Mouse (Mus musculus): Measurements from ENCODE around the gene Stpg3.

Gene Stpg3

GRCm38 (mm10) chr2:25184496-25184895 is 29.9 kb downstream of the Stpg3 start:
- POLR2A ChIA-PET = interaction anchor here in 3 of 4 experiments (0.8 to 55.8 kb wide), 8 partner anchors 8 to 55 kb away, joined by 3 to 2347 read pairs (median 3); partner anchors contain the start of genes AL732309.1 (in 1 of the 3), Anapc2 (in 1 of the 3), Cysrt1 (in 1 of the 3) and Fam166a (in 1 of the 3)
- CTCF ChIA-PET = interaction anchor here in 1 of 4 experiments (0.6 to 1.7 kb wide), 2 partner anchors 15 to 216 kb away, joined by 3 to 4 read pairs; no protein-coding TSS in a partner anchor

- CTCF ChIA-PET = no interaction called here
Observed at GRCm38 (mm10) chr2:25183336-25183735, 31.1 kb downstream of the Stpg3 start.

GRCm38 (mm10) chr2:25182664-25183063 is 31.8 kb downstream of the Stpg3 start:
- ChIA-PET CTCF (no interaction called here), POLR2A (interaction anchor here in 2 of 4 experiments (0.9 to 55.8 kb wide), 4 partner anchors 14 to 57 kb away, joined by 4 to 2347 read pairs (median 5); partner anchors contain the start of genes AL732309.1 (in 1 of the 2), Anapc2 (in 1 of the 2), Cysrt1 (in 1 of the 2) and Fam166a (in 1 of the 2))

More at GRCm38 (mm10) chr2:25183336-25183735, 31.1 kb downstream of the Stpg3 start:
- POLR2A ChIA-PET = interaction anchor here in 2 of 4 experiments (0.9 to 55.8 kb wide), 6 partner anchors 11 to 56 kb away, joined by 3 to 2347 read pairs (median 5); partner anchors contain the start of genes AL732309.1 (in 1 of the 2), Anapc2 (in 1 of the 2), Cysrt1 (in 1 of the 2) and Fam166a (in 1 of the 2)

GRCm38 (mm10) chr2:25181891-25182397 is 32.5 kb downstream of the Stpg3 start:
- CTCF ChIA-PET = no interaction called here

GRCm38 (mm10) chr2:25180973-25181890 is 33.2 kb downstream of the Stpg3 start:
- ChIA-PET CTCF (interaction anchor here (0.5 to 2.4 kb wide), 39 partner anchors 9 to 1445 kb away, joined by 3 to 16 read pairs (median 3); partner anchors contain the start of genes Tor4a (in 2 of the 4), Ajm1 (in 1 of the 4), Arrdc1 (in 1 of the 4) and Grin1 (in 1 of the 4)), POLR2A (interaction anchor here (0.5 to 4.2 kb wide), 79 partner anchors 9 to 376 kb away, joined by 3 to 52 read pairs (median 5); partner anchors contain the start of genes Tor4a (in 3 of the 4), Tprn (in 3 of the 4), Tubb4b (in 3 of the 4) and AL732309.1 (in 2 of the 4))

More at GRCm38 (mm10) chr2:25181891-25182397, 32.5 kb downstream of the Stpg3 start:
- POLR2A ChIA-PET = interaction anchor here in 1 of 4 experiments (2.8 kb wide), 1 partner anchor 43 kb away, joined by 34 read pairs; the partner anchor contains the start of gene Tubb4b

- CTCF ChIA-PET = interaction anchor here (0.5 to 2.4 kb wide), 41 partner anchors 10 to 1446 kb away, joined by 3 to 16 read pairs (median 3); partner anchors contain the start of genes Tor4a (in 2 of the 4), Ajm1 (in 1 of the 4), Anapc2 (in 1 of the 4) and Arrdc1 (in 1 of the 4)
- POLR2A ChIA-PET = interaction anchor here (0.5 to 4.2 kb wide), 79 partner anchors 9 to 377 kb away, joined by 3 to 52 read pairs (median 5); partner anchors contain the start of genes Tor4a (in 3 of the 4), Tprn (in 3 of the 4), Tubb4b (in 3 of the 4) and AL732309.1 (in 2 of the 4)
Observed at GRCm38 (mm10) chr2:25180478-25180903, 33.9 kb downstream of the Stpg3 start, which contains the start of gene Nrarp. Gene Nrarp, plus strand, starts transcription at chr2:25180758.

GRCm38 (mm10) chr2:25179566-25180217 is 34.7 kb downstream of the Stpg3 start:
- POLR2A ChIA-PET = interaction anchor here (0.6 to 4.2 kb wide), 49 partner anchors 8 to 377 kb away, joined by 3 to 52 read pairs (median 7); partner anchors contain the start of genes Tor4a (in 3 of the 4), Tprn (in 3 of the 4), Tubb4b (in 3 of the 4) and Anapc2 (in 2 of the 4)
- CTCF ChIA-PET = interaction anchor here (0.6 to 2.4 kb wide), 20 partner anchors 14 to 562 kb away, joined by 3 to 16 read pairs (median 4); partner anchors contain the start of genes Anapc2 (in 1 of the 4), Grin1 (in 1 of the 4), Ssna1 (in 1 of the 4) and Tor4a (in 1 of the 4)

GRCm38 (mm10) chr2:25178285-25178972 is 36.0 kb downstream of the Stpg3 start:
- POLR2A ChIA-PET = interaction anchor here in 3 of 4 experiments (0.8 to 6.2 kb wide), 16 partner anchors 9 to 243 kb away, joined by 3 to 52 read pairs (median 6); partner anchors contain the start of genes Tor4a (in 2 of the 3), Arrdc1 (in 1 of the 3) and Sapcd2 (in 1 of the 3)
- CTCF ChIA-PET = interaction anchor here in 2 of 4 experiments (0.6 to 2.4 kb wide), 4 partner anchors 14 to 101 kb away, joined by 3 to 7 read pairs (median 5); no protein-coding TSS in a partner anchor

GRCm38 (mm10) chr2:25177685-25178084 is 36.8 kb downstream of the Stpg3 start:
- ChIA-PET POLR2A (interaction anchor here in 2 of 4 experiments (0.8 to 6.2 kb wide), 13 partner anchors 7 to 242 kb away, joined by 3 to 52 read pairs (median 5); partner anchors contain the start of genes Arrdc1 (in 1 of the 2) and Tor4a (in 1 of the 2)), CTCF (interaction anchor here in 3 of 4 experiments (0.5 to 2.7 kb wide), 7 partner anchors 20 to 251 kb away, joined by 3 to 7 read pairs (median 4); partner anchors contain the start of genes Abca2 (in 1 of the 3) and Tprn (in 1 of the 3))

- ChIA-PET CTCF (interaction anchor here in 2 of 4 experiments (0.8 to 2.7 kb wide), 5 partner anchors 19 to 251 kb away, joined by 3 to 7 read pairs (median 5); partner anchors contain the start of gene Abca2 (in 1 of the 2)), POLR2A (interaction anchor here in 2 of 4 experiments (1.0 to 6.2 kb wide), 7 partner anchors 8 to 242 kb away, joined by 3 to 27 read pairs (median 5); partner anchors contain the start of genes Arrdc1 (in 1 of the 2) and Grin1 (in 1 of the 2))
Observed at GRCm38 (mm10) chr2:25177076-25177475, 37.4 kb downstream of the Stpg3 start.

- POLR2A ChIA-PET = interaction anchor here in 2 of 4 experiments (0.9 to 6.2 kb wide), 5 partner anchors 8 to 142 kb away, joined by 3 to 27 read pairs (median 3); partner anchors contain the start of genes Grin1 (in 1 of the 2) and Tubb4b (in 1 of the 2)
- CTCF ChIA-PET = interaction anchor here in 1 of 4 experiments (2.4 to 2.7 kb wide), 2 partner anchors 19 to 103 kb away, joined by 5 to 6 read pairs; no protein-coding TSS in a partner anchor
Observed at GRCm38 (mm10) chr2:25176573-25176972, 37.9 kb downstream of the Stpg3 start.

- POLR2A ChIA-PET = interaction anchor here in 3 of 4 experiments (0.5 to 6.2 kb wide), 6 partner anchors 11 to 963 kb away, joined by 3 to 27 read pairs (median 4); partner anchors contain the start of genes AL732309.1 (in 1 of the 3) and Tubb4b (in 1 of the 3)
Observed at GRCm38 (mm10) chr2:25175690-25176078, 38.8 kb downstream of the Stpg3 start.

GRCm38 (mm10) chr2:25174866-25175689 is 39.4 kb downstream of the Stpg3 start:
- POLR2A ChIA-PET = interaction anchor here in 3 of 4 experiments (1.0 to 6.2 kb wide), 5 partner anchors 11 to 72 kb away, joined by 3 to 27 read pairs (median 5); partner anchors contain the start of genes AL732309.1 (in 1 of the 3) and Tubb4b (in 1 of the 3)
- CTCF ChIA-PET = interaction anchor here in 2 of 4 experiments (0.6 to 2.7 kb wide), 4 partner anchors 11 to 104 kb away, joined by 3 to 6 read pairs (median 3); no protein-coding TSS in a partner anchor

More at GRCm38 (mm10) chr2:25175690-25176078, 38.8 kb downstream of the Stpg3 start:
- CTCF ChIA-PET = interaction anchor here in 2 of 4 experiments (1.5 to 2.7 kb wide), 2 partner anchors 18 kb away, joined by 3 to 6 read pairs; no protein-coding TSS in a partner anchor

- ChIA-PET CTCF (interaction anchor here in 2 of 4 experiments (1.1 to 1.3 kb wide), 2 partner anchors 11 to 12 kb away, joined by 3 read pairs; no protein-coding TSS in a partner anchor), POLR2A (interaction anchor here in 3 of 4 experiments (0.6 to 6.2 kb wide), 5 partner anchors 10 to 51 kb away, joined by 3 to 27 read pairs (median 6); partner anchors contain the start of gene Tubb4b (in 1 of the 3))
Observed at GRCm38 (mm10) chr2:25173821-25174220, 40.6 kb downstream of the Stpg3 start.
